Comparison of ENCODE assay signal across 8 mouse cellular contexts in genomic region chr6:133706712-133707111, GRCm38 (mm10).
A peak's percentile ranks its signal among the peaks of the same experiment; 100 is the strongest.
DNase-seq lines count a peak whose midpoint lies in the region; ATAC-seq and TF ChIP-seq lines count a peak whose summit lies in the region.
"Not testable (repeated sequence)": the region's sequence is repeated elsewhere in the genome, so short reads cannot be mapped to it uniquely, and the experiment has no call there.

No protein-coding gene starts in this region.

- not testable (repeated sequence) for H3K27ac ChIP-seq in heart, adult 2 months; intestine, embryonic 14.5 days (ENCODE audit: low read depth); lung, embryonic 15.5 days; neural tube, embryonic 15.5 days (replicated peaks)

- not testable (repeated sequence) for H3K36me3 ChIP-seq in heart, adult 2 months (ENCODE audit: control insufficient read depth, insufficient read depth, low read length); intestine, embryonic 14.5 days (ENCODE audit: control insufficient read depth, insufficient read depth, low read length); lung, embryonic 15.5 days; neural tube, embryonic 15.5 days

- not testable (repeated sequence) for H3K9me3 ChIP-seq in intestine, embryonic 14.5 days (ENCODE audit: control insufficient read depth, low read length); lung, embryonic 15.5 days; neural tube, embryonic 15.5 days (replicated peaks)

- TF ChIP-seq CTCF in heart, adult 2 months (IDR thresholded peaks at IDR 0.05): peak; percentile 80

- H3K79me2 ChIP-seq in heart, adult 2 months (replicated peaks; ENCODE audit: control insufficient read depth, insufficient read depth, low read length): not testable (repeated sequence)

- not testable (repeated sequence) for H3K4me3 ChIP-seq in heart, adult 2 months; intestine, embryonic 14.5 days (ENCODE audit: low read depth, low read length); lung, embryonic 15.5 days; neural tube, embryonic 15.5 days (replicated peaks)

- WGBS in heart, adult 2 months: 3% methylated on average over 8 of the region's 8 CpGs
- under 1% methylated on average over 8 of the region's 8 CpGs for WGBS in intestine, embryonic 14.5 days
- 1% methylated on average over 8 of the region's 8 CpGs for WGBS in lung, embryonic 15.5 days
- WGBS in neural tube, embryonic 15.5 days: 3% methylated on average over 8 of the region's 8 CpGs

- not testable (repeated sequence) for TF ChIP-seq POLR2A in heart, adult 2 months (IDR thresholded peaks at IDR 0.05; ENCODE audit: insufficient read depth, low read depth, low read length)

- not testable (repeated sequence) for H3K27me3 ChIP-seq in heart, adult 2 months (ENCODE audit: control insufficient read depth, insufficient read depth, low read length); intestine, embryonic 14.5 days (replicated peaks; ENCODE audit: control insufficient read depth, insufficient read depth, low read length); lung, embryonic 15.5 days; neural tube, embryonic 15.5 days (replicated peaks)

- not testable (repeated sequence) for ATAC-seq in intestine, embryonic 14.5 days (replicated peaks; ENCODE audit: low FRiP score, low TSS enrichment, low read depth); lung, embryonic 15.5 days (ENCODE audit: borderline replicate concordance, extremely low read depth, low FRiP score, low TSS enrichment); neural tube, embryonic 15.5 days (ENCODE audit: low FRiP score)

- not testable (repeated sequence) for H3K9ac ChIP-seq in heart, adult 2 months (ENCODE audit: low read depth, low read length); intestine, embryonic 14.5 days (ENCODE audit: low read length); lung, embryonic 15.5 days; neural tube, embryonic 15.5 days (replicated peaks)

- not testable (repeated sequence) for TF ChIP-seq EP300 in heart, adult 2 months (IDR thresholded peaks at IDR 0.05; ENCODE audit: insufficient read depth, low read depth, low read length)

- peak overlapping the region; percentile 35 for H3K4me2 ChIP-seq in intestine, embryonic 14.5 days (ENCODE audit: low read length)
- H3K4me2 ChIP-seq in lung, embryonic 15.5 days: peak overlapping the region; percentile 44
- peak overlapping the region; percentile 39 for H3K4me2 ChIP-seq in neural tube, embryonic 15.5 days

- intact Hi-C loops in heart, adult 2 months (cut with DNase I): not testable (repeated sequence)

- H3K4me1 ChIP-seq in heart, adult 2 months (ENCODE audit: control insufficient read depth, insufficient read depth, low read length); intestine, embryonic 14.5 days (replicated peaks; ENCODE audit: control insufficient read depth, insufficient read depth, low read length); lung, embryonic 15.5 days; neural tube, embryonic 15.5 days: not testable (repeated sequence)

- DNase-seq in ZHBTc4 (ENCODE audit: low read depth, low spot score): peak; percentile 58
- DNase-seq in embryo, embryonic 10.5 days (ENCODE audit: low spot score): peak; percentile 60
- DNase-seq in heart, adult 2 months: peak in 1 of 2 experiments; percentile 34
- DNase-seq in intestine, embryonic 14.5 days (ENCODE audit: low spot score): peak; percentile 73
- DNase-seq in layer of hippocampus, postnatal 25 days (ENCODE audit: extremely low spot score in 1 of 2, low spot score in 1 of 2): peak; percentile 7 to 46
- DNase-seq in thymus, postnatal 14 days: peak; percentile 19
